Comparison of ENCODE assay signal across 29 mouse cellular contexts in genomic region chr6:17209792-17210191, GRCm38 (mm10).
A peak's percentile ranks its signal among the peaks of the same experiment; 100 is the strongest.
DNase-seq lines count a peak whose midpoint lies in the region; ATAC-seq lines count a peak whose summit lies in the region.
"Had no signal": no experiment of that assay in that cellular context is flagged by ENCODE, and none has a peak within 500 bp of the region (broad histone marks: within the 10 kb centered on the region; RNA-seq: fewer than 3 reads in every experiment).

No protein-coding gene starts in this region.

- H3K27me3 ChIP-seq in kidney, embryonic 14.5 days (ENCODE audit: control insufficient read depth, insufficient read depth, low read length), result no peaks in the 10 kb centered on the region
- H3K27me3 ChIP-seq in liver, embryonic 11.5 days (replicated peaks; ENCODE audit: control insufficient read depth, insufficient read depth, low read length), result no peaks in the 10 kb centered on the region
- H3K27me3 ChIP-seq: embryonic facial prominence, embryonic 15.5 days; liver, embryonic 15.5 days; neural tube, embryonic 12.5 days; Patski had no signal

- no peak overlapping the region for H3K4me2 ChIP-seq in kidney, embryonic 14.5 days (replicated peaks; ENCODE audit: low read depth, low read length)
- no peak overlapping the region for H3K4me2 ChIP-seq in liver, embryonic 11.5 days
- H3K4me2 ChIP-seq: embryonic facial prominence, embryonic 15.5 days; forebrain, embryonic 12.5 days; hindbrain, embryonic 14.5 days; liver, embryonic 15.5 days; lung, embryonic 14.5 days; midbrain, embryonic 11.5 days; neural tube, embryonic 12.5 days had no signal

- no peak for DNase-seq in kidney, adult 9 months
- DNase-seq in 3134 (ENCODE audit: extremely low read depth, insufficient read length, low spot score) (peak; percentile 70), 3T3-L1 (ENCODE audit: low read depth, low spot score) (peak; percentile 95), NIH3T3 (ENCODE audit: low read depth) (peak; percentile 67)
- DNase-seq in liver, embryonic 11.5 days (ENCODE audit: low spot score), result no peak
- DNase-seq in right cerebral cortex, postnatal 36 days (ENCODE audit: low spot score in 2 of 2), result no peak
- DNase-seq: adrenal gland, postnatal 14 days; cerebellum, adult 11-12 months; cerebellum, adult 9-11 months; forebrain, postnatal 0 days; gastrocnemius, postnatal 14 days; kidney, adult 18-20 months; kidney, postnatal 4 days; left cerebral cortex, postnatal 4 days; liver; lung, embryonic 14.5 days; lung, postnatal 14 days; right cerebral cortex, adult 18-20 months; thymus, postnatal 4 days had no signal

- H3K36me3 ChIP-seq in kidney, embryonic 14.5 days (ENCODE audit: control insufficient read depth, insufficient read depth, low read length), result no peaks in the 10 kb centered on the region
- H3K36me3 ChIP-seq in liver, embryonic 11.5 days (ENCODE audit: control insufficient read depth, insufficient read depth, low read length), result no peaks in the 10 kb centered on the region
- H3K36me3 ChIP-seq: embryonic facial prominence, embryonic 15.5 days; forebrain, embryonic 12.5 days; heart, embryonic 10.5 days; liver, embryonic 15.5 days; neural tube, embryonic 12.5 days had no signal

- no peak overlapping the region for H3K9ac ChIP-seq in kidney, embryonic 14.5 days (ENCODE audit: low read depth, low read length)
- H3K9ac ChIP-seq in liver, embryonic 11.5 days (ENCODE audit: low read depth, low read length), result no peak overlapping the region
- H3K9ac ChIP-seq: embryonic facial prominence, embryonic 15.5 days; forebrain, embryonic 12.5 days; forebrain, postnatal 0 days; hindbrain, embryonic 14.5 days; liver, embryonic 15.5 days; lung, embryonic 14.5 days; neural tube, embryonic 12.5 days had no signal

- 38% methylated on average over 4 of the region's 4 CpGs for WGBS in kidney, embryonic 14.5 days
- 54% methylated on average over 4 of the region's 4 CpGs for WGBS in liver, embryonic 11.5 days

- no peak overlapping the region for H3K27ac ChIP-seq in kidney, embryonic 14.5 days (ENCODE audit: low read depth, low read length)
- no peak overlapping the region for H3K27ac ChIP-seq in liver, embryonic 11.5 days (ENCODE audit: low read depth, low read length)
- H3K27ac ChIP-seq: embryonic facial prominence, embryonic 15.5 days; forebrain, embryonic 12.5 days; heart, embryonic 10.5 days; hindbrain, embryonic 14.5 days; liver, embryonic 15.5 days; neural tube, embryonic 12.5 days had no signal

- H3K4me3 ChIP-seq in kidney, embryonic 14.5 days (ENCODE audit: low read length), result no peak overlapping the region
- no peak overlapping the region for H3K4me3 ChIP-seq in liver, embryonic 11.5 days (ENCODE audit: low read depth, low read length)
- H3K4me3 ChIP-seq: embryonic facial prominence, embryonic 15.5 days; forebrain, embryonic 12.5 days; heart, embryonic 10.5 days; liver, embryonic 15.5 days; neural tube, embryonic 12.5 days had no signal

- no peaks in the 10 kb centered on the region for H3K9me3 ChIP-seq in kidney, embryonic 14.5 days (ENCODE audit: control insufficient read depth, low read length)
- no peaks in the 10 kb centered on the region for H3K9me3 ChIP-seq in liver, embryonic 11.5 days (ENCODE audit: control insufficient read depth, low read length)
- H3K9me3 ChIP-seq: embryonic facial prominence, embryonic 15.5 days; forebrain, embryonic 12.5 days; heart, embryonic 10.5 days; liver, embryonic 15.5 days; neural tube, embryonic 12.5 days had no signal

- peak; percentile 80 for ATAC-seq in kidney, embryonic 14.5 days (ENCODE audit: low FRiP score, low TSS enrichment)
- no peak for ATAC-seq in liver, embryonic 11.5 days (replicated peaks; ENCODE audit: low FRiP score)
- ATAC-seq: forebrain, postnatal 0 days; midbrain, embryonic 16.5 days; Patski had no signal

- peaks cover 4% of the 10 kb centered on the region; the same call in 1 of the 2 replicates for H3K4me1 ChIP-seq in kidney, embryonic 14.5 days (ENCODE audit: control insufficient read depth, insufficient read depth, low read length)
- H3K4me1 ChIP-seq in liver, embryonic 11.5 days (replicated peaks; ENCODE audit: control insufficient read depth, insufficient read depth, low read length), result no peaks in the 10 kb centered on the region
- H3K4me1 ChIP-seq: embryonic facial prominence, embryonic 15.5 days; forebrain, embryonic 12.5 days; heart, embryonic 10.5 days; liver, embryonic 15.5 days had no signal

Comparison
In these comparisons a context has a peak if more than half of its experiments do, and no peak if none do; other contexts are left out.
1. DNase-seq: peak in 3134 (single experiment), 3T3-L1 (single experiment) and NIH3T3 (single experiment); none in kidney, adult 9 months (single experiment), liver, embryonic 11.5 days (single experiment) and right cerebral cortex, postnatal 36 days (0 of 2).